Mouse (Mus musculus): ENCODE measurements around the gene Xrcc3. TPM values are rescaled to one million over a fixed set of nuclear protein-coding genes. Genes with fewer than 3 reads are reported as not detected.

Gene Xrcc3
- polyA plus RNA-seq, 1 experiment: 2.2 TPM

GRCm38 (mm10) chr12:111842565-111843433 lies 29.1 kb upstream of the Xrcc3 start:
- peaks cover 91% of the 10 kb centered on the region for H3K36me3 ChIP-seq (replicated peaks; ENCODE audit: low read length)
- H3K4me1 ChIP-seq: peaks cover 19% of the 10 kb centered on the region
- no peaks in the 10 kb centered on the region for H3K27me3 ChIP-seq (replicated peaks)
- no peaks in the 10 kb centered on the region for H3K9me3 ChIP-seq
- H3K4me3 ChIP-seq (replicated peaks): no peak overlapping the region
- TF ChIP-seq GATA1 (IDR thresholded peaks at IDR 0.05; ENCODE audit: borderline replicate concordance, low read length): no peak
- no peak for TF ChIP-seq FLI1 (IDR thresholded peaks at IDR 0.05; ENCODE audit: low read length)

GRCm38 (mm10) chr12:111833457-111833856 lies 19.8 kb upstream of the Xrcc3 start:
- peak overlapping the region; percentile 21 for H3K4me3 ChIP-seq (replicated peaks)
- peaks cover 100% of the 10 kb centered on the region for H3K36me3 ChIP-seq (replicated peaks; ENCODE audit: low read length)
- TF ChIP-seq GATA1 (IDR thresholded peaks at IDR 0.05; ENCODE audit: borderline replicate concordance, low read length): no peak
- no peak for TF ChIP-seq FLI1 (IDR thresholded peaks at IDR 0.05; ENCODE audit: low read length)
- no peaks in the 10 kb centered on the region for H3K9me3 ChIP-seq
- no peaks in the 10 kb centered on the region for H3K27me3 ChIP-seq (replicated peaks)
- H3K4me1 ChIP-seq: peaks cover 4% of the 10 kb centered on the region; the same call in 1 of the 2 replicates

GRCm38 (mm10) chr12:111832643-111833042 lies 19.0 kb upstream of the Xrcc3 start:
- no peaks in the 10 kb centered on the region for H3K27me3 ChIP-seq (replicated peaks)
- peaks cover 100% of the 10 kb centered on the region for H3K36me3 ChIP-seq (replicated peaks; ENCODE audit: low read length)
- H3K9me3 ChIP-seq: no peaks in the 10 kb centered on the region
- H3K4me1 ChIP-seq: peaks cover 5% of the 10 kb centered on the region; the same call in 1 of the 2 replicates
- H3K4me3 ChIP-seq (replicated peaks): no peak overlapping the region
- TF ChIP-seq GATA1 (IDR thresholded peaks at IDR 0.05; ENCODE audit: borderline replicate concordance, low read length) (no peak), FLI1 (IDR thresholded peaks at IDR 0.05; ENCODE audit: low read length) (no peak)

GRCm38 (mm10) chr12:111830375-111830774 lies 16.7 kb upstream of the Xrcc3 start:
- Histone ChIP-seq H3K36me3 (replicated peaks; ENCODE audit: low read length) (peaks cover 100% of the 10 kb centered on the region), H3K4me1 (peaks cover 21% of the 10 kb centered on the region), H3K9me3 (no peaks in the 10 kb centered on the region), H3K4me3 (replicated peaks) (no peak overlapping the region), H3K27me3 (replicated peaks) (no peaks in the 10 kb centered on the region)
- TF ChIP-seq GATA1 (IDR thresholded peaks at IDR 0.05; ENCODE audit: borderline replicate concordance, low read length) (no peak), FLI1 (IDR thresholded peaks at IDR 0.05; ENCODE audit: low read length) (no peak)

- Histone ChIP-seq H3K36me3 (replicated peaks; ENCODE audit: low read length) (peaks cover 100% of the 10 kb centered on the region), H3K27me3 (replicated peaks) (no peaks in the 10 kb centered on the region), H3K9me3 (no peaks in the 10 kb centered on the region), H3K4me3 (replicated peaks) (no peak overlapping the region), H3K4me1 (peaks cover 21% of the 10 kb centered on the region)
- TF ChIP-seq GATA1 (IDR thresholded peaks at IDR 0.05; ENCODE audit: borderline replicate concordance, low read length) (no peak), FLI1 (IDR thresholded peaks at IDR 0.05; ENCODE audit: low read length) (no peak)
Measured at GRCm38 (mm10) chr12:111829954-111830353, 16.3 kb upstream of the Xrcc3 start.

GRCm38 (mm10) chr12:111829447-111829846 lies 15.8 kb upstream of the Xrcc3 start:
- Histone ChIP-seq H3K36me3 (replicated peaks; ENCODE audit: low read length) (peaks cover 100% of the 10 kb centered on the region), H3K9me3 (no peaks in the 10 kb centered on the region), H3K4me1 (peaks cover 21% of the 10 kb centered on the region), H3K4me3 (replicated peaks) (no peak overlapping the region), H3K27me3 (replicated peaks) (no peaks in the 10 kb centered on the region)
- no peak for TF ChIP-seq FLI1 (IDR thresholded peaks at IDR 0.05; ENCODE audit: low read length)
- TF ChIP-seq GATA1 (IDR thresholded peaks at IDR 0.05; ENCODE audit: borderline replicate concordance, low read length): no peak

- Histone ChIP-seq H3K9me3 (no peaks in the 10 kb centered on the region), H3K4me3 (replicated peaks) (no peak overlapping the region), H3K27me3 (replicated peaks) (no peaks in the 10 kb centered on the region), H3K4me1 (peaks cover 21% of the 10 kb centered on the region), H3K36me3 (replicated peaks; ENCODE audit: low read length) (peaks cover 100% of the 10 kb centered on the region)
- TF ChIP-seq FLI1 (IDR thresholded peaks at IDR 0.05; ENCODE audit: low read length) (no peak), GATA1 (IDR thresholded peaks at IDR 0.05; ENCODE audit: borderline replicate concordance, low read length) (no peak)
Measured at GRCm38 (mm10) chr12:111827556-111827955, 13.9 kb upstream of the Xrcc3 start.

GRCm38 (mm10) chr12:111821931-111822330 lies 8.3 kb upstream of the Xrcc3 start:
- TF ChIP-seq FLI1 (IDR thresholded peaks at IDR 0.05; ENCODE audit: low read length) (no peak), GATA1 (IDR thresholded peaks at IDR 0.05; ENCODE audit: borderline replicate concordance, low read length) (no peak)
- H3K9me3 ChIP-seq: no peaks in the 10 kb centered on the region
- H3K4me3 ChIP-seq (replicated peaks): no peak overlapping the region
- no peaks in the 10 kb centered on the region for H3K27me3 ChIP-seq (replicated peaks)
- H3K4me1 ChIP-seq: peaks cover 56% of the 10 kb centered on the region
- peaks cover 88% of the 10 kb centered on the region for H3K36me3 ChIP-seq (replicated peaks; ENCODE audit: low read length)

GRCm38 (mm10) chr12:111820708-111821107 lies 7.0 kb upstream of the Xrcc3 start:
- TF ChIP-seq GATA1 (IDR thresholded peaks at IDR 0.05; ENCODE audit: borderline replicate concordance, low read length) (no peak), FLI1 (IDR thresholded peaks at IDR 0.05; ENCODE audit: low read length) (no peak)
- Histone ChIP-seq H3K36me3 (replicated peaks; ENCODE audit: low read length) (peaks cover 77% of the 10 kb centered on the region), H3K4me1 (peaks cover 59% of the 10 kb centered on the region), H3K9me3 (no peaks in the 10 kb centered on the region), H3K27me3 (replicated peaks) (no peaks in the 10 kb centered on the region), H3K4me3 (replicated peaks) (no peak overlapping the region)

- H3K27me3 ChIP-seq (replicated peaks): no peaks in the 10 kb centered on the region
- peaks cover 66% of the 10 kb centered on the region for H3K4me1 ChIP-seq
- H3K36me3 ChIP-seq (replicated peaks; ENCODE audit: low read length): peaks cover 69% of the 10 kb centered on the region
- H3K4me3 ChIP-seq (replicated peaks): peak overlapping the region; percentile 2
- H3K9me3 ChIP-seq: no peaks in the 10 kb centered on the region
- TF ChIP-seq GATA1 (IDR thresholded peaks at IDR 0.05; ENCODE audit: borderline replicate concordance, low read length) (no peak), FLI1 (IDR thresholded peaks at IDR 0.05; ENCODE audit: low read length) (no peak)
Measured at GRCm38 (mm10) chr12:111819936-111820335, 6.3 kb upstream of the Xrcc3 start.

Measured in megakaryocyte, embryonic 14.5 days (primary cell).